Mouse (Mus musculus): Measurements from ENCODE around the gene Ddb1.
"Not testable (repeated sequence)": the region's sequence is repeated elsewhere in the genome, so short reads cannot be mapped to it uniquely, and the experiment has no call there.

Gene Ddb1

DNA sequence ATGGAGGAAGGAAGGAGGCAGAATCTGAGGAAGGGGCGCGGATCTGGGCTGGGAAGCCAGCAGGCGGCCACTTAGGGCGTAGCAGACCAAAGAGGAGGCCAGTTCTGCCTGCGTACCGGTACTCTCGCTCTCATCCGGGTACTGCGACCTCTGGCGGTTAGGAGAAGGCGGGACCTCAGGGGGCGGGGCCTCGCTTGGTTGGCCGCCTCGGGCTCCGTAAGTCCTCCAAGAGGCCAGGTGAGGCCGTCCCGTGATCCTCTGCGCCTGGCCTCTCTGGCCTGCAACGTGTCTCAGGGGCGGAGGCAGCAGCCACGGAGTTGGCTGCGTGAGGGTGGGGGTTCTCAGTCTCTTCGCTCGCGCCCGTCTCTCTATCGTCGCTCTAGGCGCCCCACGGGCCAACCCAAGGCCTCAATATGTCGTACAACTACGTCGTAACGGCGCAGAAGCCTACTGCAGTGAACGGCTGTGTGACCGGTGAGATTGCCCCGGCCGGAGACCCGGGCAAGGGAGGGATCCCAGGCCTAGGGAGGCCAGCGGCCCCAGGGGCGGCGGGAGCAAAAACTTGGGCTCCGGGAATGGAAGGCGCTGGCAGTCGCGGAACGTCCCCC lies at the start of gene Ddb1, which contains the start of gene Tkfc:
Ddb1 (plus strand) TSS at position 35 of the 608 bp plus-strand sequence.
Tkfc (minus strand) TSS at position 362 of the 608 bp plus-strand sequence.
- in situ Hi-C loops (cut with MboI; ENCODE audit: low sequenced_read_pairs), result no loop called here

DNA sequence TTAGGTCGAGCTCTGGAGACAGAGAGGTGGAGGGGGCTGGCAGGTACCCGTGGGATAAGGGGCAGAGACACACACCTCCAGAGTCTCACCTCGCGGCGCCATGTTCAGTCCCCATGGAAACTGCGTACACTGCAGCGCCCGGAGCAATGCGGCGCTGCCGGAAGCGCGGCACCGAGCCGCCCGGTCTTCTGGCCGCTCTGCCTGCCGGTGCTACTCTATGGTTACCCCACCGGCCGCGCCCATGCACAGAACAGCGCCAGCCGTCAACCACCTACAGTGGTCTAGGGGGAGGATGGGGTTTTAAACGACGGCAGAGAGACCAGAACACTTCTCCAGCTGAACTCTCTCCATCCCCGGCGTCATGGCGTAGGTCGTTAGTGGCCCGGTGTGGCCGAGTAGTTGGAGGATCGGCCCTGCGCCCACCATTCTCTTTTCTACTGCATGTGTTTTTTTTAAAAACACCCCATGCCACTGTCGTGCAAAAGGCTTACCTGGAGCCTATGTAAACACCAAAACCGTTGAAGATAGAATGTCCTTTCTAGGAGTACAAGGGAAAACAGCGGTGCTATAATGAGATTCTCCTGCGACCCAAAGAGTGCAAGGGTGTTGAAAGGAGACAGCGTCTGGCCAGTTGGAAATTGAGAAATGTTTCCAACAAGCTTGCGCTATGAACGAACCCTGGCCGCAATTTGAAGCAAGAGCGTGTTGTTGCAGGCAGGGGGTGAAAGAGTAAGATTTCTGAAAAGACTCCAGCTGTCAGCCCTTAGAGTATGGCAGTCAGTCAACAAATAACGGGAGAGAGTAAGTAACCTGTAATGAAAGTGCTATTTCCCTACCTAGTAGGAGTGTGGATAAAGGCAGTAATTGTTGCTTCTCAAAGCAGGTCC lies 49.3 kb upstream of the Ddb1 start, which contains the start of gene Tmem216:
Tmem216 (minus strand) TSS at position 615 of the 887 bp plus-strand sequence.
- in situ Hi-C loops (cut with MboI; ENCODE audit: low sequenced_read_pairs), result no loop called here

DNA sequence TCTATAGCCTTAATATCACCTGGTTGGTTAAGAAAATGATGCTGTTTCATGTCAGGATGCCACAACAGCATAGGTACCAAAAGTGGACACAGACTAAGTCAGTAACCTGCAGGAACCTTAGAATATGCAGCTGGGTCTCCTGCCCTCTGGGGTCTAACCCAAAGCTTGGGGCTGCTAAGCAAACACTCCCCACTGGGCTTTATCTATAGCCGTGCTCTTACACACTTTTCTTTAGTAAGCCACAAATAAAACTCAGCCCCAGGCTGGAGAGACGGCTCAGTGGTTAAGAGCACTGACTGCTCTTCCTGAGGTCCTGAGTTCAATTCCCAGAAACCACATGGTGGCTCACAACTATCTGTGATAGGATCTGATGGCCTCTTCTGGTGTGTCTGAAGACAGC lies 48.1 kb upstream of the Ddb1 start:
- in situ Hi-C loops (cut with MboI; ENCODE audit: low sequenced_read_pairs), result no loop called here

DNA sequence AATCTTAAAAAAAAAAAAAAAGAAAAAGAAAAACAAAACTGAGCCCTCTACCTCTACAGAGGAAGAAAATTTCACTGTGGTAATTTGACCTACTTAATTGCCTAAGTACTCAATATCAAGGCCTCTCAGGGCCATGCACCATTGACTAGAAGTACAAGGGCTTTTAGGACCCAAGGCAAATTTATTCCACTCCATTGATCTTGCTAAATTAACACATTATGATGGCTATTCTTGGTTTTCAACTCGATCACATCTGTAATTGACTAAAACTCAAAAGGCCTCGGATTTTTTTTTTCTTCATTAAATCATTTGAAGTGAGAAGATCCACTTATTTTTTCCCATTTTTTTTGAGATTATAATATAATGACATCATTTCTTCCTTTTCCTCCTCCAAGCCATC lies 47.7 kb upstream of the Ddb1 start:
- in situ Hi-C loops (cut with MboI; ENCODE audit: low sequenced_read_pairs), result no loop called here

DNA sequence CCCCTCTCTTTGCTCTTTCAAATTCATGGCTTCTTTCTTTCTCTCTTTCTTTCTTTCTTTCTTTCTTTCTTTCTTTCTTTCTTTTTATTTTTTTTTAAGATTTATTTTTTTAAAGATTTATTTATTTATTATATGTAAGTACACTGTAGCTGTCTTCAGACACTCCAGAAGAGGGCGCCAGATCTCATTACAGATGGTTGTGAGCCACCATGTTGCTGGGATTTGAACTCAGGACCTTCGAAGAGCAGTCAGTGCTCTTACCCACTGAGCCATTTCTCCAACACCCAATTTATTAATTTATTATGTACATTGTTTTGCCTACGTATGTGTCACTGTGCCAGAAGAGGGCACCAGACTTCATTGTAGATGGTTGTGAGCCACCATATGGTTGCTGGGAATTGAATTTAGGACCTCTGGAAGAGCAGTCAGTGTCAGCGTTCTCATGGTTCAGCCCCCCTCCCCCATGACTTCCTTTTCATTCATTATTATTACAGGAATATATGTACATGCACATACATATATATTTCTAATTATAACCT lies 47.2 kb upstream of the Ddb1 start:
- in situ Hi-C loops (cut with MboI; ENCODE audit: low sequenced_read_pairs), result not testable (repeated sequence)

DNA sequence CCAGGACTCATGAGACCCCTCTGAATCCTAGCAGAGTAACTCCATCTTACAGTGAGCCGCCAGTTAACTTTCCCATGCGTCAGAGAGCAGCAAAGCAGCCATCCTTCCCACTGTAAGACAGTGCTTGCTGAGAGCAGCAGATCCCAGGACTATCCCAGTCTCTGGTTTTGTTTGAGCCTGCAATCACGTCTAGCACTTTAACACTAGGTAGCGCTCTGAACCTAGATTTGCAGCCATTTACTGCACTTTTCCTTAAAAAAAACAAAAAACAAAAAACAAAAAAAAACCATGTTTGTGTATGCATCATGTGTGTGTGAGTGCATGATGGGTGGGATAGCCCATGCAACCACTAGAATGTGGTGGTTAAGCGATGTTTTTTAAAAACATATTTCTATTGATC lies 45.0 kb upstream of the Ddb1 start:
- in situ Hi-C loops (cut with MboI; ENCODE audit: low sequenced_read_pairs), result no loop called here

DNA sequence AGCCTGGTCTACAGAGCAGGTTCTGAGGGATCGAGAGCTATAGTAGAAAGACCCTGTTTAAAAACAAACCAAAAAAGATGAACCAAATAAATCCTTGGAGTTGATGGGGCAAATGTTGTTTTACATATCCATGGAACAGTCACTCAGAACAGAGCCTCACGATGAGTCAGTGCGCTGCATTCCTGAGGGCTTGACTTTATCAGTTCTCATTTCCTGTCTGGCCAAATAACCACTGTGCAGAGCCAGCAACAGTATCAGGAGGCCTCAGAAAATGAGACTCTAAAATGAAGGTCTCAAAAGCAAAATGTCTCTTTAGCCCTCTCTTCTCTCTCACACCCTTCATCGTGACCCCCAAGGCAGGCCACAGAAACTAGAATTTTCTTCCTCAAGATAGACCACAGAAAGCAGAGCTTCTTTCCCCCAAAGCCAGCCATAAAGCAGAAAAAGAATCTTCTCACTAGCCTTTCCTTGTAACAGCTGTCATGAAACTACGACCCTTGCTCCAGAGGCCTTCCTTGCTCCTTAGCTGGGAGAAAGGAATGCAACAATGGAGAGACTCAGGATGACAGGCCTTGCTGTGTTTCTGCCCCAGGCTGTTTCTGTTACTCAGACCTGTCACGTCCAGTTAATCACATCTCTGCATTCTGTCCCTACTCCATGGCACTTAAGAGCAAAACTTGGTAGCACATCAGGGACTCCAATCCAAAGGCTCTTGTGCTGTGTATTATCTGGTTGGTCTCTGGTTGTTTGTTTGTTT lies 43.4 kb upstream of the Ddb1 start:
- in situ Hi-C loops (cut with MboI; ENCODE audit: low sequenced_read_pairs), result no loop called here

DNA sequence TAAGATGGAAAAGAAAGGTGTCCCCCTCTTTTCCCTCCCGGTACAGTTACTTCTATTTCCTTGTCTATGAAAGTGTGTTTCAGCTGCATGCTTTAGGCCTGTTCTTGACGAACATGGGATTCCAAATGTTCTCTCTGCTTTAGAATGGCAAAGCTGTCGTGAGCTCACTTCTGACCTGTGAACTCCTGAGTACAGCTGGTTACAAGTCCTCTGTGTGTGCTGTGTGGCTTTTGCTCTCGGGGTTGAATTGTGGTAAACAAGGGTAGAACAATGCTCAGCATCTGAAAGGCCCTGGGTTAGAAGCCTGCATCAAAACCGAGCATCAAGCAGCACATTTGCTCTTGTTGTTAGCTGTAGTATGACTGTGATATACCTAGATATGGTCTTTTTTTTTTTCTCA lies 42.8 kb upstream of the Ddb1 start:
- in situ Hi-C loops (cut with MboI; ENCODE audit: low sequenced_read_pairs), result no loop called here

DNA sequence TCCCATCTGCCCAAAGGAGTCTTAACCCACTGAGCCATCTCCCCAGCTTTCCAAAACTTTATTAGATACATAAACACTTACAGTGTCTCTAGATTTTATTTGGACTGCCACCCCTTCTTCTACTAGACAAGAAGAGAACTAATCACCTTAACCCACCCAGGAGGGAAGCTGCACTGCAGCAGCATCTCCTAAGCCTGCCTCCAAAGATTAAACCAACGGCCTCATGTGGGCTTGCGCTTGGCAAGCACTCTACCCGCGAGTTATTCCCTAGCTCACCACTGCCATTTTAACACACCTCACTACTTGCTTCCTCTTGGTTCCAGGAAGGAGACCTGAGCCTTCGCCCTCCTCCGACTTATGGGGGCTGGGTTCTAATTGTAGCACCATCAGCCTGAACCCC lies 40.8 kb upstream of the Ddb1 start:
- in situ Hi-C loops (cut with MboI; ENCODE audit: low sequenced_read_pairs), result no loop called here

DNA sequence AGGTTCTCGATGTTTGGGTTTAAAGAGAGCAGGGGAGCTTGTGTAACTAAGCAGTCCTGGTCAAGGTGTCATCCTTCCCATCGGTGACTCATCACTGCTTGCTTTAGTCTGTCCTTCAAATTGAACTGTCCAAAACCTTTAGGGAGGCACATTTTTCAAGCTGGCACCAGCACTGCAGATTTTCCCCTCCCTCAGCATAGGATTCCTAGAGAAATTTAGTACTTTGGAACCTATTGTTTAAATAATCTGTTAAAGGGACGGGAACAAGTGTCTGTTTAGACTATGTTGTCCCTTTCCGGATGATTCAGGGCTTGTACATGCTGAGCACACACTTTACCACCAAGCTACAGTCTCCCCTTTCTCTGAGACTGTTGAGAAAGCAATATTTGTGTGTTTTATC lies 39.9 kb upstream of the Ddb1 start:
- in situ Hi-C loops (cut with MboI; ENCODE audit: low sequenced_read_pairs), result no loop called here

DNA sequence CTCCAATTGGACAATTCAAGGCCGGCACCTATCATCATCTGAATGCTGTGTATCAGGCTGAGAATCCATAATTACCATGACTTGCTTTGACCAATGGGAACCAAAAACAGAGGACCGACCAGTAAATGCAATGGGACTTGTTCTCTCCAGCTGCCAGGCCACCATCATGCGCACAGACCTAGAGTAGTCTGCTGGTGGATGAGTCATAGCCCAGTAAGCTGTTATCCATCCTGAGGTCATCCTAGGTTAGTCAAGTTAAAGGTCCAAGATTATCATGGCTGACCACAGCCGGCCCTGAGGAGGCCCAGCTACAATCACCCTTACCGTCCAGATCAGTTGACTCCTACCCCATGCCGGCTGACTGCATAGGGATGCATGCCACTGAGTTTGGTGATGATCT lies 35.5 kb upstream of the Ddb1 start:
- in situ Hi-C loops (cut with MboI; ENCODE audit: low sequenced_read_pairs), result no loop called here

DNA sequence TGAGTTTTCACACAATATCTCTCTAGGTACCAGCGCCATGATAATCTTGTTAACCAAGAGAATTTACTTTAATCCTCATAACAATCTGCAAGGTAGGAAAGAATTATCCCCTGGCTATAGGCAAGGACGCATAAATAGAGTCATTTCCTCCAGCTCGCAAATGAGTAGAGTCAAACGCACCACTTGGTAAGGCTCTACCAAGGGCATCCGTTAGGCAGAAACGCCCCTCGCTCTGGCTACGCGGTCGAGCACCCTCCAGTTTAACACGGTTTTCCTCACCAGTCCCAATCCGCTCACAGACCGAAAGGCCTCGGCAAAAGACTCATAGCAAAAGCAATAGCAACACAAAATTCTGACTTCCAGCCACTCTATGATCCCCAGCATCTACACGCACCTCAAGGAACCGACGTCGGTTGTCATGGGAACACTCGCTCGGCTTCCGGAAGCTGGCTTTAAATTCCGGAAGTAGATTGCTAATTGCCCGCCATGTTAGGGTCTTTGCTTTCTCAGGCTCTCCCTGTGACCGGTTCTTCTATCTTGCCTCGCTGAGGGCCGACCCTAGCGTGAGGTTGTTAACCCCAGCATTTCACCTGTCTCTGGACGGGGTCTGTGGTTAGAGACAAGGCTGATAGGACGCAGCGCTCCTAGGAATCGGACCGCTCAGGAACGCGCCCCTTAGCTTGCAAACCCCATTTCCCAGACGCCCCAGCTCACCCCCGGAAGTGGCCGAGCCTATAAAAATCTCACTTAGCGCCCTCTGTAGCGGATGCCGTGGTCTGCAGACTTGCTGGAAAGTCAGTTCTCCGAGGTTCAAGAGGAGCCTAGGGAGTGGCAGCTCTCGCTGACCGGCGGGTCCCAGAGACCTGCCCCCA lies 28.2 kb upstream of the Ddb1 start, which contains the start of the genes Cyb561a3 and Tmem138:
Cyb561a3 (plus strand) TSS at position 483 of the 872 bp plus-strand sequence.
Tmem138 (minus strand) TSS at position 673 of the 872 bp plus-strand sequence.
- in situ Hi-C loops (cut with MboI; ENCODE audit: low sequenced_read_pairs), result no loop called here

DNA sequence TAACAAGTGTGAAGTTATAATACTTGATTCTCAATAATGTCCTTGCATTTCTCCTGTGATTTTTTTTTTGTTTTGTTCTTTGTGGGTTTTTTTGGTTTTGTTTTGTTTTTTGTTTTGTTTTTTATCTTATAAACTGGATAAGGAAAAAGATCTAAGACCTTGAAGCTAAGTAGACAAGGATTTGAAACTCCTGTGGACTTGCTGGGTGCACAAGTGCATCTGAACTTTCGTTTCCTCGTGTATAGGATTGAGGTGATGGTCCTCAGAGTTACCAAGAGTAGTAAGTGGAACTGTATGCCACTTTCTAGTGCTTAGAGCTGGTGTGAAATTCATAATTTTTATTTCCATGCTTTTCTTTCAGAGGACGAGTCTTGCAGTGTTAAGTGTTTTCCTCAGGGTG lies 25.0 kb upstream of the Ddb1 start:
- in situ Hi-C loops (cut with MboI; ENCODE audit: low sequenced_read_pairs), result no loop called here

DNA sequence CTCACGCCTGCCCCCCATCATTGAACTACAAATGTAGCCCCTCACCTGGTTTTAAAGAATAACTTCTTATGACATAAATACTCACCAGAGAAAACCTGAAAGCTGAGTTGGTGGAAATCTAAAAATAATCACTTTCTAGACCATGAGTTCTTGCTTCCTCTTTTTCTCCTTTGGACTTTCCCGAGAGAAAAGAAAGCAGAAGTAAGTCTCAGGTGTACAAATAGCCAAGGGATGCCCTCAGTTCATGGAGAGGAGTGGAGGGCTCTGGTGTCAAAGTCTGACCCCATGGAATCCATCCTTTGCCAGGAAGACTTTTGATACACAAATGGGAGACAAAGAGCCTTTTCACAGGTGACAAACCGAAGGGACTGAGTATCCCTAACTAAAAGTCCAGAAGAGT lies 24.4 kb upstream of the Ddb1 start:
- in situ Hi-C loops (cut with MboI; ENCODE audit: low sequenced_read_pairs), result no loop called here

DNA sequence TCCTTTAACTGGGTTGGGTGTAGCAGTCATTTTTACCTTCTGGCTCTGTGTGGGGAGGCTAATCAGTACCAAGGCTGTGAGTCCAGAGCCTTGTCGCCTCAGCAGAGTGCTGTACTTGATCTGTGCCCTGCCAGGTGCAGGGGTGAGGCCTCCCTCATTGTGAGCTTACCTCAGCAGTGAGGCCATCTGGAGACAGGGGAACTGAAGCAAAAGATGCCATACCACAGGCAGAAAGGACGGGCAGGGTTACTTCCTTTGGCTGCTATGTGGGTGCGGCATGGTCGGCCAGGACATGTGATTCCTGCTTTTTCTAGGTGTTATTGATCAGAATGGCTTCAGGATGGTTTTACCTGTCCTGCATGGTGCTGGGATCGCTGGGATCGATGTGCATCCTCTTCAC lies 23.1 kb upstream of the Ddb1 start:
- in situ Hi-C loops (cut with MboI; ENCODE audit: low sequenced_read_pairs), result no loop called here

DNA sequence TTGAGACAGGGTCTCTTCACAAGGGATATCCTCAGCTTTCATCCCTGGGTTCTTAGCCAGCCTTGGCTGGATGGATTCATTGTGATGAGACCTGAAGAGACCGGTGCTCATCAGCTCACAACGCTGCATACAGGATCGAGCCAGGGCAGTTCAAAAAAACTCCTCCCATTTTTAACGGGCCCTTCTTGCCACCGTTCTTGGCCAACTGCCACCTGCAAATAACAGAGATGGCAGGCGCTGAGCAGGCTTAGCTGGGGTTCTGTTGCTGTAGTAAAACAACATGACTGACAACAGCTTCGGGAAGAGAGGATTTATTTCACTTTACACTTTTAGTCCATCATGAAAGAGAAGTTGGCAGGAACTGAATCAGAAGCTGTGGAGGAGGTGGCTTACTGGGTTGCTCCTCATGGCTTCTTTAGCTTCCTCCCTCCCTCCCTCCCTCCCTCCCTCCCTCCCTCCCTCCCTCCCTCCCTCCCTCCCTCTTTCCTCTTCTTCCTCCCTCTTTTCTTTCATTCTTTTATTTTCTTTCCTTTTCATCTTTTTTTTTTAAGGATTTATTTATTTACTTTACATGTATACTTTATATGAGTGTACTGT lies 21.5 kb upstream of the Ddb1 start:
- in situ Hi-C loops (cut with MboI; ENCODE audit: low sequenced_read_pairs), result no loop called here

DNA sequence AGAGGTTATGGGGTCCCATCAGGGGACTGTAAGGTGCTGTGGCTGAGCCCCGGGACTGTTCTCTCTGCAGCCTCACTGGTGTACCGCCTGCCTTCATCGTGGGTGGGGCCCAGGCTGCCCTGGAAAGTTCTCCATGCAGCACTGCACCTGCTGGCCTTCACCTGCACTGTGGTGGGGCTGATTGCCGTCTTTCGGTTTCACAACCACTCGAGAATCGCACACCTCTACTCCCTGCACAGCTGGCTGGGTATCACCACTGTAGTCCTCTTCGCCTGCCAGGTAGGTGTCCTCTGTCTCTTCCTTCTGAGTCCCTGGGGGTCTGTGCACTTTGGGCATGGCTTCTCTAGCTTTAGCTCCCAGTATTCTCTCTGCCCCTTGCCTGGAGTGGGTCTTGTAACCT lies 20.0 kb upstream of the Ddb1 start:
- in situ Hi-C loops (cut with MboI; ENCODE audit: low sequenced_read_pairs), result no loop called here

DNA sequence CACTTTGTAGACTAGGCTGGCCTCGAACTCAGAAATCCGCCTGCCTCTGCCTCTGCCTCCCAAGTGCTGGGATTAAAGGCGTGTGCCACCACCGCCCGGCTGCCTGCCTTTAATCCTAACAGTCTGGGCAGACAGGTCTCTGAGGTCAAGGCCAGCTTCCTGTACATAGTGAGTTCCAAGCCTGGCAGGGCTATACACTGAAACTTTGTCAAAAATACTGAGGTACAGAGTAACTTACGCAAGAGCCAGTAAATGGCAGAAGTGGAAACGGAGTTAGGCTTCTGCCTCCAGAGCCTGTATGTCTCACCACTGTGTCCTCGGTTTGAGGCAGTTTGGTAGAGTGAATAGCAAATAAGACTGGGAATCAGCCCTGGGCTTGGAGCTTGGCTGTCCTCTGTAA lies 17.9 kb upstream of the Ddb1 start:
- in situ Hi-C loops (cut with MboI; ENCODE audit: low sequenced_read_pairs), result no loop called here

DNA sequence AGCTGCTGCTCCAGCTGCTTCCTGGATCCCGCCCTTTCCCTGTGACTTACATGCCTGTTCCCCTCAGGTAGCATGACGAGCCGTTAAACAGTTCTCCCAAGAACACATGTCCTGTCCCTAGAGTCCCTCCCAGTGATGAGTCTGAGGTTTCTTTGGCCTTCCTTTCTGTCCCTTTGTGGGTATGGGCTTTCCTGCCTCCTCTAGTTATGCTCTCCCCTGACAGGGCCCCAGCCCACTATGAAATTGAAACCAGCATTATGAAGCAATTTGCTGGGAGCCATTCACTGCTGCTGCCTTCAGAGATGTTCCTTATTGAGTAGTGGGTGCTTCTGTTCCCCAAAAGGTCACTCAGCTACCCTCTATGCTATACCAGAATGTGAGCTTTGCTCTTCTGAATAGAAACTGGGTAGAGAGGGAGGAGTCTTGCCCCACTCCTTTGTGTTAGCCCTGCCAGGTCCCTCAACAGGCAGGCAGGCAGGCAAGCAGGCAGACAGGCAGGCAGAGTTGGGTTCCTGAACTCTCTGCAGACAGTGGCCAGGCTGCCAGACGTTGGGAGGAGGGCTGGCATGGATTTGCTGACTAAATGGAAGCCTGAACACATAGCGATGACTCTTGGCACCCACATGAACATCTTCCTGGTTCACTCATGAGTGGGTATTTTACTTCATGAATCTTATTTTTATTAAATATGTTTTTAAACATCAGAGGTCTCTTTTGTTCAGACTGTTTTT lies 15.8 kb upstream of the Ddb1 start:
- in situ Hi-C loops (cut with MboI; ENCODE audit: low sequenced_read_pairs), result no loop called here
